Mouse (Mus musculus) left cerebral cortex, postnatal 10 days (tissue): Measurements from ENCODE around the gene Endou. TPM values are rescaled to one million over a fixed set of nuclear protein-coding genes. Genes with fewer than 3 reads are reported as not detected.
A peak's percentile ranks its signal among the peaks of the same experiment; 100 is the strongest.

Experiments used
- DNase-seq, 2 experiments: peaks; one replicate each; pipeline ENCODE4 v3.0.0; 2021 to 2022; ENCODE audit warnings: low spot score in 2 of 2, mixed read lengths in 1 of 2; ENCODE audit errors: extremely low spot score in 1 of 2
- intact Hi-C: fragments of 180-260 bp; cut with DNase I; formaldehyde crosslinking; loops from one replicate; pipeline ENCODE4 v1.15.1; 2025
- total RNA-seq, 2 experiments: library from RNA; stranded (reverse); gene quantifications; 2 replicates each; pipeline ENCODE4 v1.2.3; 2021

Endou gene
- total RNA-seq, 2 experiments from 2014 or later, result 0.20 to 0.54 TPM

- intact Hi-C loops, result loop anchor here (2.0 kb wide), 3 partner anchors 59 to 235 kb away; no protein-coding TSS in a partner anchor
- DNase-seq, result peak; percentile 40 to 68
Measured at GRCm38 (mm10) chr15:97717861-97718534, 13.1 kb downstream of the Endou start.

DNA sequence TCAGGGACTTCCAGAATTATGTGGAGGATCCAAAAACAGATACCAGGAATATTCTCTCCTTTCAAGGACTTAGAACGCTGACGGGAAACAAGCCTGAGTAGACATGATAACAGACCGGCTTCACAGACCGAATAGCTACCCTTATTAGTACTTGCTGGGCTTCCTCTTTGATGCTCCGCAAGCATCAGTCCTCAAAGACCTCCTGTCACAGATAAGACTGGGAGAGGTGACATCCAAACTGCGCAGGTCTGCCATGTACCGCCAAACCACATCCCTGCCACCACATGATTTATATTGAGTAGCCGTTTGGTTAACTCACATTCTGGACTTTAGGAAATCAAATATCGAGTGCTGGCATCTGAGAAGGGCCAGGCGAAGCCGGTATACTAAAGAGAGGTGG lies 14.4 kb downstream of the Endou start:
- DNase-seq, result no peak
- intact Hi-C loops, result loop anchor here (2.0 kb wide), 1 partner anchor 134 kb away; no protein-coding TSS in a partner anchor

DNA sequence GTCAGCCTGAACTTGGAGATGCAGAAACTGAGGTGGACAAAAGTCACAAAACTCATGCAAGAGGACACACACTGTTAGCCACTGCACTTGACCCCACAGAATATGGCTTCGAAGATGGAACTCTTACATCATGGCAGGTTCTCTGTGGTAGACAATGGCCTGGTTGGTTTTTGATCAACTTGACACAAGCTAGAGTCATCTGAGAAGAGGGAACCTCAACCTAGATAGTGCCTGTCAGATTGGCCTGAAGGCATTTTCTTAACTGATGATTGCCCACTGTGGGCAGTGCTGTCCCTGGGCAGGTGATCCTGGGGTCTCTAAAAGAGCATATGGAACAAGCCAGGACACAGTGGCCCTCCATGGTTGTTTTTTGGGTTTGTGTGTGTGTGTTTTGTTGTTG lies 15.4 kb downstream of the Endou start:
- no peak for DNase-seq
- intact Hi-C loops, result loop anchor here (2.0 kb wide), 1 partner anchor 135 kb away; no protein-coding TSS in a partner anchor

DNA sequence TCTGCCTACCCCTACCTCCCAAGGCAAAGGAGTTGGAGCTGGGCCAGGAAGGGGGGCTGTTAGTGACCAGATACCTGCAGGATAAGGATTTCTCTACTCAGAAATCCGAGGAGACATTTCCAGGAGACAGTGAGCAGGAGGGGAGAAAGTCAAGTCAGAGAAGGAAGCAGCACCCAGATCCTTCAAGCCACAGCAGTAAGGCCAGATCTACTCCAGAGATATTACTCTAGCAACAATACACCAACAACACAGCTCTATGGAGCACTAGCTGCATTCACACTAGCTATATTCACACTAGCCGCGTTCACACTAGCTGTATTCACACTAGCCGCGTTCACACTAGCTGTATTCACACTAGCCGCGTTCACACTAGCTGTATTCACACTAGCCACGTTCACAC lies 16.1 kb downstream of the Endou start:
- DNase-seq, result no peak
- intact Hi-C loops, result no loop called here

DNA sequence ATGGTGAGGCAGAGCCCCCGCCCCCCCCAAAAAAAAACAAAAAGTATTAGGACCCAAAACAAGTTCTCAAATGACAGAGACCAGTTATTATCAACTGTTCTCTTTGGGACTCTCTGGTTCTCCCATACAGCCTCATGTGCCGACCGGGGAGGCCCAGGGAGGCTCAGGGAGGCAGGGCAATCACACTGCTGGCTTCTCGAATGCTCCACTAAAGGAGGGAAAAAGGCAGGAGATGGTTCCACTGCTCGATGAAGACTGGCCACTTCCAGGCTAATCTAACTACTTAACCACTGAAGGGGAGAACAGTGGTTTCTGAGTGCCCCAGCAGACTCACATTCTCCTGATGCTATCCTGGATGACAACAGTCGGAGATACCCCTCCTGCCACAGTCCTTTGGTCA lies 18.6 kb downstream of the Endou start:
- intact Hi-C loops, result no loop called here
- DNase-seq, result no peak

GRCm38 (mm10) chr15:97710906-97711305 lies 20.2 kb downstream of the Endou start:
- no peak for DNase-seq
- intact Hi-C loops, result no loop called here

GRCm38 (mm10) chr15:97705211-97706050 lies 25.7 kb downstream of the Endou start, which contains the start of gene Rpap3:
Gene Rpap3 (minus strand): TSS chr15:97705825.
- intact Hi-C loops, result no loop called here
- DNase-seq, result peak; percentile 74 to 90

GRCm38 (mm10) chr15:97696616-97697015 lies 34.5 kb downstream of the Endou start:
- intact Hi-C loops, result no loop called here
- no peak for DNase-seq

DNA sequence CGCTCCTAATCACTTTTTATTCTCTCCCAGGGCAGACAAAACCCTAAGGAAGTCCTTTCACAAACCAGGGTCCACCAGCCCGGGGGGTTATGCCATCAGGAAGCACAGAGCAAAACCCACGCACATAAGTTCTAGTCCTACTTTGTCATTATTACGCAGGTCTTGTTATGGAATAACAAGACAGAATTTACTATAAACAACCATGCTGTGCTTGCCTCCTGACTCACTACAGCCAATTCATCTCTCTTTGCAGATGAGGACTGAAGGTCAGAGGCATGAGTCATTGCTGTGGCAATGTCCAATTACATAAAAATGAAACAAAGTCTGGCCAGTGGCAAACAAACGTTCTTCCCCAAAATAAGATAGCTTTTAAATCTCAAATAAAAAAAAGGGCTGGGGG lies 37.7 kb downstream of the Endou start:
- DNase-seq, result no peak
- intact Hi-C loops, result no loop called here

DNA sequence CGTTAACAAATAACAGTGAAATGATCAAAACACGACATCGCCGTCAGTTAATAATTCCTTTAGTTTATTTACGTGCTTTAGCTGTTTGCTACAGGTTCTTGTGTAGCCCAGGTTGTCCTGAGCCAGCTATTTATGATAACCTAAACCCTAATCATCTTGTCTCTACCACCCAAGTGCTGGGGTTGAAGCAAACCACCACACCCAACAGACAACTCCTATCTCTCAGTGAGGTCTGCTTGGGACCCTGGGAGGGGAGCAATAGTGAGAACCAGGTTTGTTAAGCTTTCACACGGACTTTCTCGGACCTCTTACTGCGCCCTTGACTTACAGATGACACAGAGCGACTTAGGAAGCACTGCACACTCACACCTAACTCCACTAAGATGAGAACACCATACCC lies 47.0 kb downstream of the Endou start:
- no peak for DNase-seq
- intact Hi-C loops, result no loop called here

- no peak for DNase-seq
- intact Hi-C loops, result no loop called here
Measured at GRCm38 (mm10) chr15:97682053-97682452, 49.1 kb downstream of the Endou start.

- DNase-seq, result no peak
- intact Hi-C loops, result no loop called here
Measured at GRCm38 (mm10) chr15:97679991-97680681, 51.0 kb downstream of the Endou start.

- intact Hi-C loops, result no loop called here
- DNase-seq, result no peak
Measured at GRCm38 (mm10) chr15:97677341-97677740, 53.8 kb downstream of the Endou start.

DNA sequence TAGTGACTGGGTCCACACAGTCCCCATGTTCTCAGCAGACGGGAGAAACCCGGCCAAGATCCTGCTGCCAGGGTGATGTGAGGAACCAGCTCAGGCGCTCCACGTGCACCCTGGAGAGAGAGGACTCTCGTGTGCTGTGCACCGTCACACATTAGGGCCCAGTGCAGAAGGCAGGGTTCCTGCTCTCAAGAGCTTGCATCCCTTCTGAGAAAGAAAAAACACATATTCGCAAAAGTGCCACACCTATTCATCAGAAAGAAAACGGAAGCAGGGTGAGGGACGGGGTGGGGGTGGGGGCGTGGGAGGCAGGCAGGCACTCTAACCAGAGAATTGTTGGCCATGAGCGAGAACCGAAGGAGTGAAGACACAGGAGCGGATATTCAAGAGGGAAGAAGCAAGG lies 55.2 kb downstream of the Endou start:
- DNase-seq, result no peak
- intact Hi-C loops, result no loop called here

GRCm38 (mm10) chr15:97674423-97674822 lies 56.7 kb downstream of the Endou start:
- intact Hi-C loops, result no loop called here
- no peak for DNase-seq

GRCm38 (mm10) chr15:97673256-97674000 lies 57.7 kb downstream of the Endou start:
- intact Hi-C loops, result no loop called here

DNA sequence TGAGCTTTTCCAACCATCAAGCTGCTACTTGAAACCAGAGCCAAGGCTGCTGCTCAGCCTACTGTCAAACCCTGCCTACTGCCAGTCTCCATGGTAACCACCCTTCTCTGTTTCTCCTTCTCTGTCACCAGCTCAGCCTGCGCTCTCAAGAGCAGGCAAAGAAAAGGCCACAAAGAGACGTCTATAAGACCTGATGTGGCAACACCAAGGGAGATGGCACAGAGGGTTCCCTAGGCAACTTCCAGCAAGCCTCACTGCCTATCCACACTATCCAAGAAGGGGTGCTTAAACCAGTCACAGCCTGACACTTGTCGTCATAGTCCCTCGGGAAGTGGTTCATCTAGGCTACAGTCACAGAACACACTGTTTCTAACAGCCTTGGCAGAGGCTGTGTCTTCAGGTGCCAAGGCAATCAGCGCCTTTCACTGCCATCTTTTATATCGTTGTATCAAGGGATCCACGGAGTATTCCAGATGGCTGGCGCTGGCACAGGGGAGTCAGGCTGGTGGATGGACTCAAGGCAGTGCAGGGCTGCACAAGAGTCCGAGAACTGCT lies 58.9 kb downstream of the Endou start:
- peak; percentile 55 to 77 for DNase-seq
- intact Hi-C loops, result no loop called here

More at GRCm38 (mm10) chr15:97673256-97674000, 57.7 kb downstream of the Endou start:
- DNase-seq, result no peak

- DNase-seq, result no peak
- intact Hi-C loops, result no loop called here
Measured at GRCm38 (mm10) chr15:97670554-97670953, 60.6 kb downstream of the Endou start.
